Mouse (Mus musculus) heart, adult 2 months (tissue): ENCODE measurements at regions not wholly inside any gene's neighbourhood (a gene's known extent, or its start where the extent isn't known, plus 50 kb on each side); places are given as distances from the start of the nearest gene placed in this dataset.

Experiments
- CTCF ChIP-seq: fragments of 200-600 bp; IDR thresholded peaks from 2 replicates; pipeline ENCODE4 v1.8.1; 2022; ENCODE audit warnings: antibody characterized with exemption, mild to moderate bottlenecking, moderate library complexity
- POLR2A ChIP-seq: fragments of 200-500 bp; IDR thresholded peaks from 2 replicates; pipeline ENCODE4 v1.6.1; 2011; ENCODE audit warnings: mild to moderate bottlenecking, low read depth, low read length, control low read depth; ENCODE audit not compliant: insufficient read depth

- TF ChIP-seq CTCF (no peak), POLR2A (no peak)
Observed at GRCm38 (mm10) chr1:35200656-35201055, 350.9 kb downstream of the Plekhb2 start.
